Mouse (Mus musculus): ENCODE measurements around the gene Anapc16. TPM values are rescaled to one million over a fixed set of nuclear protein-coding genes. Genes with fewer than 3 reads are reported as not detected.
A peak's percentile ranks its signal among the peaks of the same experiment; 100 is the strongest.

Anapc16 gene
- total and polyA plus RNA-seq, 3 experiments: 53.7 to 61.5 TPM; not detected in 1

DNA sequence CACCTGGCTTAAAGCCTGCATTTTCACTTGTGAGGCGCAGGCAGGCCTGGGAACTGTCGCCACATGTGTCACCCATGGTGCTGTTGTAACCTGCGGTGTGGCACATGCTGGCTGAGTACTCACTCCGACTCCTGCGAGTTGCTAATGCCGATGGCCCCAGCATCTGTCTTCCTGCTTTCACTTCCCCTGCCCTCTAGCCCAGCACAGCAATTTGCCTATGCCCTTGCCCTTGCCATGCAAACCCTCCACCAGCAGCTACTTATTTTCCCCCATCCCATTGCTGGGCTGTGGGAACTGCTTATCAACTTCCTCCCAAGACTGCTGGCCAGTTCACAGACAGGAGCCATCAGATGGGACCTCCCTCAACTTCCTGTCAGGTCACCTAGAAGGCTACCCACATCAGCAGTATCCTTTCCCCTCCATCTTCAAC is 22.1 kb downstream of the Anapc16 start:
- H3K9me3 ChIP-seq (replicated peaks; ENCODE audit: insufficient read depth, low read length): no peaks in the 10 kb centered on the region
- peaks cover 0 to 26% of the 10 kb centered on the region in 2 experiments; a peak in 2 of 4 replicates for H3K36me3 ChIP-seq (ENCODE audit: control insufficient read depth in 1 of 2, insufficient read depth in 2 of 2, low read length in 2 of 2)
- no peaks in the 10 kb centered on the region for H3K79me2 ChIP-seq (ENCODE audit: control insufficient read depth, insufficient read depth, low read length, poor library complexity)
- no peak overlapping the region for H3K4me3 ChIP-seq (ENCODE audit: control insufficient read depth in 1 of 2, insufficient read depth in 1 of 2, low read depth in 2 of 2, low read length in 2 of 2)
- H3K27me3 ChIP-seq (ENCODE audit: control insufficient read depth in 1 of 2, insufficient read depth in 2 of 2, low read length in 2 of 2): no peaks in the 10 kb centered on the region
- no peak overlapping the region for H3K27ac ChIP-seq (ENCODE audit: control insufficient read depth, low read depth, low read length)
- DNase-seq (ENCODE audit: low read depth, low spot score): peak; percentile 51
- H3K9ac ChIP-seq (ENCODE audit: control insufficient read depth, low read depth, low read length, poor library complexity, severe bottlenecking): no peak overlapping the region
- TF ChIP-seq TBP (IDR thresholded peaks at IDR 0.05; ENCODE audit: low read depth, low read length): no peak
- peak; percentile 55; the same call in 1 of the 2 replicates for TF ChIP-seq GATA1 (IDR thresholded peaks at IDR 0.05; ENCODE audit: low read depth, low read length)
- peak in 1 of 2 experiments; percentile 26; a peak in 1 of 4 replicates for TF ChIP-seq EP300 (IDR thresholded peaks at IDR 0.05; ENCODE audit: low read depth in 1 of 2, low read length in 2 of 2)
- TF ChIP-seq TAL1 (IDR thresholded peaks at IDR 0.05; ENCODE audit: low read length): peak; percentile 30
- peaks cover 12 to 26% of the 10 kb centered on the region in 2 experiments for H3K4me1 ChIP-seq (ENCODE audit: control insufficient read depth in 1 of 2, insufficient read depth in 2 of 2, low read length in 2 of 2)

DNA sequence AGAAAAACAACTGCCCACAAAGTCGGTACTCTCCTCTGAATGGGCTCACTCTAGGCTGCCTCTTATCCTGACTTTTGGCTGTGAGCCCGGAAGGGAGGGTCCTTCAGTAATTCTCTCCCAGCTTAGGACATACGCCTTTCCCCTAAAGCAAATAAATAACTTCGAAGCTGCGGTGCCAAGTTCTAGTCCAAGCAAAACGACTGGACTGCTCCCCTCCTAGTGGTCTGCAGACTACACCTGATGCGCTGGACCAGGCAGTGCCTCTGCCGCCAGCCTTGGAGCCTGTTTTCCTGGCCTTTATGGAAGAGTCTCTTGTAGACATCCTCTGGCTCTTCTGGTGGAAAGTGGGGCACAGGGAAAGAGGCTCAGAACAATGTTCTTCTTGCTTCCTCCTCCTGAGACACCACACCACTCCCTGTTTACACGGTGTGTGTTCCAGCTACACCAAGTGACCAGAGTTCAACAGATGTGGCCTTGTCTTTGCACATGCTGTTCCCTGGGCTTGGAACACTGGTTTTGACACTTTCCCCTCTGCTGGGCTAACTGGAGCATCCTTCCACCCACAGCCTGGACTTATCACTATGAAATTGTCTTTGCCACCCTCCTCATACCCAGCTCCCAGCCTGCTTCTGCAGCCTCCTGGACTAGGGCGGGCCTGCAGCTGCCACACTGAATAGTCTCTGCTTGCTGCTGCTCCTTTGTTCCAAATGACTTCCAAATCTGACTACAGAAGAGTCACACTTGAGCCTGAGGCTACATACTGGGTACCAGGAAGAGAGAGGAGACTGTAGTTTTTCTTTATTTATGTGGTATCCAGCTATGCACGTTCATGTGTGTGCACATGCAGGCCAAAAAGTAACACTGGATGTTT is 23.8 kb downstream of the Anapc16 start:
- H3K79me2 ChIP-seq (ENCODE audit: control insufficient read depth, insufficient read depth, low read length, poor library complexity): no peaks in the 10 kb centered on the region
- H3K27ac ChIP-seq (ENCODE audit: control insufficient read depth, low read depth, low read length): peak overlapping the region; percentile 4; the same call in 1 of the 2 replicates
- TF ChIP-seq EP300 (IDR thresholded peaks at IDR 0.05; ENCODE audit: low read depth in 1 of 2, low read length in 2 of 2): no peak
- TF ChIP-seq ELF1 (IDR thresholded peaks at IDR 0.05; ENCODE audit: low read depth, low read length): 0 out of 2 replicates have a peak, but pooled peaks have one; percentile 10
- TF ChIP-seq GATA1 (IDR thresholded peaks at IDR 0.05; ENCODE audit: low read depth, low read length): peak; percentile 8; the same call in 1 of the 2 replicates
- no peak for TF ChIP-seq MAX (IDR thresholded peaks at IDR 0.05; ENCODE audit: low read length)
- TF ChIP-seq MXI1 (IDR thresholded peaks at IDR 0.05; ENCODE audit: low read depth, low read length): peak; percentile 18; the same call in 1 of the 2 replicates
- TF ChIP-seq SIN3A (IDR thresholded peaks at IDR 0.05; ENCODE audit: low read length): no peak
- peaks cover 0 to 35% of the 10 kb centered on the region in 2 experiments; a peak in 2 of 4 replicates for H3K36me3 ChIP-seq (ENCODE audit: control insufficient read depth in 1 of 2, insufficient read depth in 2 of 2, low read length in 2 of 2)
- peak overlapping the region in 1 of 2 experiments; percentile 13; a peak in 1 of 4 replicates for H3K4me3 ChIP-seq (ENCODE audit: control insufficient read depth in 1 of 2, insufficient read depth in 1 of 2, low read depth in 2 of 2, low read length in 2 of 2)
- DNase-seq (ENCODE audit: low read depth, low spot score): peak; percentile 87
- peak overlapping the region; percentile 35 for H3K9ac ChIP-seq (ENCODE audit: control insufficient read depth, low read depth, low read length, poor library complexity, severe bottlenecking)
- no peaks in the 10 kb centered on the region for H3K9me3 ChIP-seq (replicated peaks; ENCODE audit: insufficient read depth, low read length)
- peaks cover 21 to 40% of the 10 kb centered on the region in 2 experiments for H3K4me1 ChIP-seq (ENCODE audit: control insufficient read depth in 1 of 2, insufficient read depth in 2 of 2, low read length in 2 of 2)
- H3K27me3 ChIP-seq (ENCODE audit: control insufficient read depth in 1 of 2, insufficient read depth in 2 of 2, low read length in 2 of 2): no peaks in the 10 kb centered on the region

- peak overlapping the region in 1 of 2 experiments; percentile 13; a peak in 1 of 4 replicates for H3K4me3 ChIP-seq (ENCODE audit: control insufficient read depth in 1 of 2, insufficient read depth in 1 of 2, low read depth in 2 of 2, low read length in 2 of 2)
- no peak overlapping the region for H3K27ac ChIP-seq (ENCODE audit: control insufficient read depth, low read depth, low read length)
- peak overlapping the region; percentile 35; the same call in 1 of the 2 replicates for H3K9ac ChIP-seq (ENCODE audit: control insufficient read depth, low read depth, low read length, poor library complexity, severe bottlenecking)
- peaks cover 0 to 37% of the 10 kb centered on the region in 2 experiments; a peak in 2 of 4 replicates for H3K36me3 ChIP-seq (ENCODE audit: control insufficient read depth in 1 of 2, insufficient read depth in 2 of 2, low read length in 2 of 2)
- DNase-seq (ENCODE audit: low read depth, low spot score): no peak
- no peaks in the 10 kb centered on the region for H3K79me2 ChIP-seq (ENCODE audit: control insufficient read depth, insufficient read depth, low read length, poor library complexity)
- TF ChIP-seq USF1 (IDR thresholded peaks at IDR 0.05; ENCODE audit: low read depth, low read length): no peak
- no peak for TF ChIP-seq SMC3 (IDR thresholded peaks at IDR 0.05; ENCODE audit: low read depth, low read length)
- TF ChIP-seq GATA1 (IDR thresholded peaks at IDR 0.05; ENCODE audit: low read depth, low read length): no peak
- TF ChIP-seq MAFK (IDR thresholded peaks at IDR 0.05; ENCODE audit: borderline replicate concordance, low read depth, low read length): no peak
- TF ChIP-seq CTCF (IDR thresholded peaks at IDR 0.05 in 2 of 3, conservative IDR thresholded peaks at IDR 0.05 in 1 of 3; ENCODE audit: control insufficient read depth in 1 of 3, insufficient read depth in 1 of 3, low read depth in 2 of 3, low read length in 3 of 3, poor library complexity in 1 of 3, severe bottlenecking in 1 of 3): no peak
- no peak for TF ChIP-seq HCFC1 (IDR thresholded peaks at IDR 0.05; ENCODE audit: low read depth, low read length)
- no peak for TF ChIP-seq ZMIZ1 (IDR thresholded peaks at IDR 0.05; ENCODE audit: low read depth, low read length)
- no peaks in the 10 kb centered on the region for H3K9me3 ChIP-seq (replicated peaks; ENCODE audit: insufficient read depth, low read length)
- peaks cover 21 to 44% of the 10 kb centered on the region in 2 experiments for H3K4me1 ChIP-seq (ENCODE audit: control insufficient read depth in 1 of 2, insufficient read depth in 2 of 2, low read length in 2 of 2)
- no peaks in the 10 kb centered on the region for H3K27me3 ChIP-seq (ENCODE audit: control insufficient read depth in 1 of 2, insufficient read depth in 2 of 2, low read length in 2 of 2)
These were observed 24.5 kb downstream of the Anapc16 start for GRCm38 (mm10) chr10:59978401-59978800.

All from MEL (cell line).